Mouse (Mus musculus) neural tube, embryonic 10.5 days (tissue): Measurements from ENCODE around the gene Jmjd4.

Source experiments
- DNase-seq: peaks from one replicate; pipeline ENCODE4 v3.0.0-alpha.2; 2017; ENCODE audit warnings: low spot score; ENCODE audit errors: extremely low spot score

Gene Jmjd4

DNA sequence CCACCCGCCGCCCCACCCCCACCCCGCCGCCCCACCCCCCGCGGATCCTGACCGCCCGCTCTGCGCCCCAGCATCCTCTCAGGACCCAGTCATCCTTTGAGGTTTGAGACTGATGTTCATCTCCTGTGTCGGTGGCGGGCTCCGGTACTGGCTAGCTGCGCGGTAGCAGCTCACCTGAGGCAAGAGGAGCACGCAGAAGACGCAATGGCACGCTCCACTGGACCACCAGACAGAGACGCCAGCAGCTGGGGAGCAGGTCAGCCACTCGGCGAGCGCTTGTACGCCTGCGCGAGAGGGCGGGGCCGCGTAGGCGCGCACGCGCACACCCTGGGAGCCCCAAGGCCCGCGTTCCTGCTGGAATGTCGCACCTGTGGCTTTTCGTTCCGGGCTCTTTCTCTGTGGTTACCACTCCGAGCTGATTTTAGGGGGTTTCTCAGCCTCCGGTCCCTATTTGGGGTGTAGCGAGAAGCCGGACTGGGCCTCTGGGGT, at the start of gene Jmjd4:
Gene Jmjd4, plus strand, starts transcription at position 305 of the 489 bp plus-strand sequence.
- peak; percentile 90 for DNase-seq

- DNase-seq = no peak
These were observed 49.0 kb upstream of the Jmjd4 start for GRCm38 (mm10) chr11:59400876-59401275.

DNA sequence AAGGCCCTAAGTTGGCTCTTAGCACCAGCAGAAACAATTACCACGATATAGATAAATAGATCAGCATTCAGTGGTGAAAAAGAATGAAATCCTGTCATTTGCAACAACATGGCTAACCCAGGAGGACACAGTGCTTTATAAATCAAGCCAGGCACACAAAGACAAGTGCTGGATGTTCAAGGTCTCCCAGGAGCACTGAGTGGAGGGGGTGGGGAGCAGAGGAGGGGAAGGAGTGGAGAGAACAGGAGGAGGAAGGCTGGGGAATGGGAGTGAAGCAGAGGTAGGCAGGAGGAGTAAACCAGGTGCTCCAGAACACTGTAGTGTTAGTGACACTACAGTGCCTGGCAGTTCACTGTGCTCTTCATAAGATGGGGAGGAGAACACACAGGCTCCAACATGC, 44.1 kb upstream of the Jmjd4 start:
- no peak for DNase-seq

DNA sequence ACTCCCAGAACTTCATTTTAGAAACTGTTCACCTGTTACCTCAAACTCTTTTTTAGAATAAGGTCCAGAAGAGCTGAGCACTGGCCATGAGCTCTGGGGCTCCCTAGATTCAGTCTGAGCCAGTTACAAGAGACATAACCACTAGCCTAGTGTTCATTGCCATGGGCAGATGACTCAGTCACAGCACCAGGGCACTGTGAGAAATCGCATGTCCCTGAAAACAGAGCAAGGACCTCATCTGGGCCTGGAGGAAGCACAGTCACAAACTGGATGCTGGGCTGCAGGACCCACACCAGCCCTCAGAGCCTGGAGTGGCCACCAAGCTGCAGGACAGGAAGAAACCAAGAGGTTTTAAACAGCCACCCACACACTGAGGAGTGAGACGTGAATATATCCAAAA, 39.0 kb upstream of the Jmjd4 start:
- no peak for DNase-seq

DNA sequence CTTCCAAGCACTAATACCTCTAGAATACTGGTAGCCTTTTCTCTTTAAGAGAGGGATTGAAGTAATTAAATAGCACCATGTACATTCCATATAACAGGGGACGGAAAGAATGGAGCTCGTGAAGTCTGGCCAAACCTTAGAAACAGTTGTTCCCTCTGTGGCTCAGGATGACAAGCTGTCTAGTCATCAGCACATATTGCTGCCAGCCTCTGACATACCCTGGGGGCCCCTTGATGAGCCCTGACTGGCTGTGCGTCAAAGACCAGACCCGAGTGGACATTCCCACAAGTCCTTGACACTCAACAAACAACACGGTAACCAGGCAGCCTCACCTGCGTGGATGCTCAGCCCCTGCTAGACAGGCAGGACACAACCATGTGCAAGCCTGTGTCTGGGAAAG, 37.8 kb upstream of the Jmjd4 start:
- no peak for DNase-seq

DNA sequence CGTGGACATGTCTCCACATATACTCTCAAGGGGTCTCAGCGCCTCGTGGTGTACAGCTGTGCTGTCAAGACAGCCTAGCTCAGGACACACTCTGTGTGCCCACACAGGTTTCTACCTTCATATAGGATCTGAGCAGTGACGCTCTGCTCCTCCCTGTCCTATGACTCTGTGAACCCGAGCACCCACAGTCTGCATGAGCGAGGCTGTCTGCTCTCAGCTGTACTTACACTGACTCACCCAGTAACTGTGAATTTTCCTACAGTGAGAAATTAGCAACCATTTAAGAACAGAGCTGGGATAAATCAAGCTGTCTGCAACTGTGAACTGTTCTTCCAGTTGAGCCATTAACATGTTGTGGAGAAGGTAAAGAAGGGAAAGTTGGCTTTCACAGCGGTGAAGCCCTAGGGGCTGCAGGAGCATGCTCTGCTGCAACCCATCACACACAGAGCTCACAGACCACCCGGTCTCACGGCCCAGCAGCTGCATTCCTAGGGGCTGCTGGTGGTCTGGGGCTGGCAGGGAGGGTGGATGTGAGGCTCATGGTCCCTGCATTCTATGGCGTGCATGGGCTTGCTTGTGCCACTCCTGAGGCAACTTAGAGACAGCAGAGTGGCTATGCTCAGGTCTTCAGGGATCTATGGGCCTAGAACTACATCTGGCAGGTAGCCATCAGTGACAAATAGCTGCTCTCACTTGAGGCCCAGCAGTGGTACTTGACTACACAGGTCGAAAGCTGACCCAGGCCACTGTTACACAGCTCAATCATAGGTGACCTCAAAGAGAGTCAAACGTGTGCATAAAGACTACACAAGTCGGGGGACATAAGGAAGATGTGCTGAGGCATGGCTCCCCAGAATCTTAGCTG, 36.6 kb upstream of the Jmjd4 start:
- no peak for DNase-seq

DNA sequence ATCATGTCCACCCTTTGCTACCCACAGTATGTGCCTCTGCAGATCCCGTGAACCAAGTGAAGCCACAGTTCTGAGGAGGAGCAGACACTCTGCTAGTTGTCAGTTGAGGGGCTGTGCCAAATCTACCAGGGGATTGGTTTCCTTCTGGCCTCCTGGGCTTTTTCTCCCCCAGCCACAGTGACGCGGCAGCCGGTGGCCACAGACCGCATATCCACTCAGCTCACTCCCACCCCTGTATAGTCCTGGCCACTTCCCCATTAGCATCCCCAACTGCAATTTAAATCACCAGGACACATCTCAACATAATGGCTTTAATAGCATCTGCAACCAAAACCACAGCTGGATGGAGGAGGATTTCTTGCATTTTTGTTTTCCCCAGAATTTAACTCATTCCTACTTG, 31.1 kb upstream of the Jmjd4 start:
- no peak for DNase-seq

- DNase-seq = no peak
These were observed 28.4 kb upstream of the Jmjd4 start for GRCm38 (mm10) chr11:59421436-59421835.

DNA sequence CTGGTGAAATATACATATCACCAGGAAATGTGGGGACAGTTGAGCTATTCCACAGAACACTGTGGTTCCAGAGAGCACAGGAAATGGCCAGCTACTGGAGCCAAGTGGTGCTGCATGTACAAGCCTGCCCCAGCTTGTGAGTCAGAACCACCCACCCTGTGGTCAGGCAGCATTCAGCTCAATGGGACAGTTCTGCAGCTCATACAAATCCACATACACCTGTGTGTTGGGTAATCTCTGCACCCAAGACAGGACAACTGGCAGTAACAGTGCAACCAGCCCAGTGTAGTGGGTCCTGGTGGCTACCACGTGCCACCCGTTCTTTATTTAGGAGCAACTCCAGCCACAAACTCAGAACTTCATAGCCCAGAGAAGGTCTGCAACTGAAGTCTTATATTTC, 27.9 kb upstream of the Jmjd4 start:
- DNase-seq = no peak

DNA sequence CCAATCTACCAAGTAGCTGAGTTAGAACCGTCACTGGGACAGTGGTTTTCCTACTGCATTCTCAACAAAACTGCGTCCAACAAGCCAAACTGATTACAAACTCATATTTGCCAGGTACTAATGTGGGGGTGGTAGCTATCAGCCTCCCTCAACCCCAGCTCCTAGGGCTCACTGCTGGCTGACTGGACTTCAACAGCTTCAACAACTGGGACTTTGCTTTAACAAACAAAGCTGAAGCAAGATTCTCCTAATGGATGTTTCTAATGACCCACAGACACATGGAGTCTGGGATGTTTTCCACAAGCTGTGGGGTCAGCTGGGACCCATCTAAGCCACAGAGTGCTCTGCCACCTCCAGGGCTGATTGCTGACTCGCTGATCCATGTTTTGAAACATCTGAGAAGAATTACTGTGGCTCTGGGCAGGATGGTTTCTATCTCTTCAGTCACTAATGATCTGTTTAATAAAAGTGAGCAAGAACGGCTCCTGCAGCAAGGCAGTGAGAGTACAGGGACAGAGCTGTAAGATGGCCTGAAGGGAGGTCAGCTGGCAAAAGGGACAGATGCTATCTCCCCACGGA, 26.7 kb upstream of the Jmjd4 start:
- DNase-seq = no peak

GRCm38 (mm10) chr11:59425671-59426101, 24.2 kb upstream of the Jmjd4 start:
- no peak for DNase-seq

DNA sequence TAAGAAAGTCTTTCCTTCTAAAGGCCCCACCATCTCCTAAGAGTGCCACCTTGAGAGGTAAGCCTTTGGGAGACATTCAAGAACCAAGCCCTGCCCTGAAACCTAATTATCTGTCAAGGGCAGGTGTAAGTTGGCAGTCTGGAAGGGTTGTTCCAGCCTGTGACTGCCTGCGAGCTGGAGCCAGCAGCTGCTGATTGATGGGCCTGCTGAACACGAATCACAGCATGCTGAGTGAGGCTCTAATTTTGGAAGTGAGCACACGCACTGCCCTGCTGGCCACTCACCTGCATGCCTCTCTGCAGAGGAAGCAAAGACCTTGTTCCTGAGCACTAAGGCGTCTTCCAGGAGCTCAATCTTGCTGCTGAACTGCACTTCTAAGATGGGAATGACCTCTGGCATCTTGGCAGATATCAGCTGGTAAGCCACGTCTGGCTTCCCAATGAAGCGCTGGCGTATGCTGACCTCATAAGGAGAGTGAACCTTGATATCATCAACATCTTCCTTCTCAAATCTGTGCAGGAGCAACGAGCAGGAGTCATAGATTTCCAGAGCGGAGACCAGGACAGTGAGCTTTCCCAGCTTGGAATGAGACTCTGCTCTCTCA, 21.7 kb upstream of the Jmjd4 start:
- no peak for DNase-seq

DNA sequence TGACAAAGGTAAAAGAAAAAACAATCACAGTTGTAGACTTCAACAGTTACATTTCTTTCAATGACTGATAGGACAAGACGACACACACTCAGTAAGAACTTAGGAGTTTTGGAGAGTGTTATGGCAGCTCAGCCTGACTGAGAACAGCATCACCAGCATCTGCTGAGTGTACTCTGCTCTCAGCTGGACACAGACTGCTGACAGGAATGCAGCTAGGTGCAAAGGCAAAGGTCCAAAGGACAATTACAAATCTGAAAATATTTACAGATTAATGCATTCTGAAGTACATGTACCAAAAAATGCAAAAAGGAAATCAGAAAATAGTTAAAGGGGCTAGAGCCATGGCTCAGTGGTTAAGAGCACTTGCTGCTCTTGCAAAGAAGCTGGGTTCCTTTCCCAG, 19.9 kb upstream of the Jmjd4 start:
- DNase-seq = no peak

GRCm38 (mm10) chr11:59432261-59432660, 17.6 kb upstream of the Jmjd4 start:
- no peak for DNase-seq

- no peak for DNase-seq
These were observed 11.9 kb upstream of the Jmjd4 start for GRCm38 (mm10) chr11:59437954-59438353.

DNA sequence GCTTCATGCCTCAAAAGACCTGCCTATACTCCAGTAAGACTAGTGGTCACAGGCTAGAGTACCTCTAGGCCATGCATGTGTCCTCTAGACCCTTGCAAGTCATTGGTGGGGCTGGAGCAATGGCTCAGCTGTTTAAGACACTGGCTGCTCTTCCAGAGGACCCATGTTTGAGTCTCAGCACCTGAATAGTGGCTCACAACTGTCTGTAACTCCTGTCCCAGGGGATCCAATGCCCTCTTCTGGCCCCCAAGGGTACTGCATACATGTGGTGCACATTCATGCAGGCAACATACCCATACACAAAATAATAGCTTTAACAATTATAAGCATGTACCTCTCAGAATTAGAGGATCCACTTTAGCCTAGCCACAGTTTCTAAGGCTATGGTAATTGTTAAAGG, 6.7 kb upstream of the Jmjd4 start:
- DNase-seq = no peak

DNA sequence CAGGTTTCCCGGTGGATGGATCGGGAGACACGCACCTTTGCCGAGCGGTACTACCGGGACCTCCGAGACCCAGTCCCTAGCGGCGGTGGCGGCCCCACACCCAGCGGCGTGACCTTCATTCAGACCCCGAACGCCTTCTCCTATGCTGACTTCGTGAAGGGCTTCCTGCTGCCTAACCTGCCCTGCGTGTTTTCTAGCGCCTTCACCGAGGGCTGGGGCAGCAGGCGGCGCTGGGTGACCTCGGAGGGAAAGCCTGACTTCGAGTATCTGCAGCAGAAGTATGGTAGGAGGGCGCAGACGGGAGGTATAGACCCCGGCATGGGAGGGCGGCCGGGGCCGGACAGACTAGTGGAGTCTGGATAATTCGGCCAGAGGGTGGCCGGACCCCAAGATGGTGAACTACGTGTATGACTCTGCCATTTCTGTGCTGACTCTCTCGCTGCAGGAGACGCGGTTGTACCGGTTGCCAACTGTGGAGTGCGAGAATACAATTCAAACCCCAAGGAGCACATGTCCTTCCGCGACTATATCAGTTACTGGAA, 456 bp downstream of the Jmjd4 start:
- DNase-seq = no peak

DNA sequence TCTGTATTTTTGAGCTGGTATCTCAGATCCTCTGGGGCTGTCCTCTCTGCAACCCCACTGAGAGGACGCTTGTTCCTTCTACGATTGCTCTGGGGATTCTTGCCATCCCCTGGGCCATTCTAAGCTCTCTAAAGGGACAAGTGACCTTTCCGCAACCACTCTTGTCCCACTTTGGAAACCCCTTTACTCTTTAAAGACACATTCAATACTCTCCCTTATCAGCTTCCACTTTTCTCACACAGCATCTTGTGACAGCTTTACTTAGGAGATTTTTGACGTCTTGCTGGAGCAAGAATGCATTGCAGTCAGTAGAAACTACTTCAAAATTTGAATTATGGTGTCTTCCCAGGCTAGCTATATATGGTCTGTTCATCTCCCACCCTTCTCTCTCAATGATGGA, 1.2 kb downstream of the Jmjd4 start, which contains the start of gene Snap47:
Gene Snap47, minus strand, starts transcription at position 101 of the 400 bp plus-strand sequence.
- DNase-seq = no peak

DNA sequence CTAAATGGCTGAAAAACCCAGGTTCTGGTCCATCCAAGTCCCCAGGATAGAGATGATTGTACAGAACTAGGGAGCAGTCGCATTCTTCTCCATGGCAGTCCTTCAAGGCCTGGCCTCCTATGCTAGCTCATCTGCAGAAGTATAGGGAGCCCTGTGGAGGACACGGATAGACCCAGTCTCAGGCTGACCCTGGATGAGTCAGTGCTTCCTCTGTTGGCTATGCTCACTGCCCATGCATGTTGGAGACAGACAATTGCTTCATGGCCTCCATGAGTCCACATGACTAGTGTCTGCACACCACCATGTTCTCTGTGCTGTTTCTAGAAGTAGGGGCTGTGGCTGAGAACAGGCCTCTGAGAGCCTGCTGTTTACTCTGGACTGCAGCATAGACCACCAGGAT, 6.5 kb downstream of the Jmjd4 start:
- no peak for DNase-seq

DNA sequence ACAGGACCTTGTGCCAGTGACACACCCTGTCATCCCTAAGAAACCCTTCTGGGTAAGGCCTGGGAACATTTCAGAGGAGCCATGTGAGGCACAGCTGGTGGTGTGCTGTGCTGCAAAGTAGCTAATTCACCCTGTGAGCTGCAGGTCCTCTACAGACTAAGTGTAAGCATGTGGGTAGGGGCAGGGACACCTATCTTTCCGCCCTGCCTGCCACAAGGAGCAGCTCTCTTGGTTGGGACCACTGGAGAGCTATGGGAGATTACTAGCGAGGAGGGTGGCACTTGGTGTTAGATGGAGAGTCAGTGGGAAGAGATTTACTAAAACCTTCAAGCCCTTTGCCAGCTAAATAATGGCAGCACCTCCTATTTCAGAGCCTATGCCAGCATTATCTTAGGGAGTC, 7.0 kb downstream of the Jmjd4 start:
- DNase-seq = no peak

DNA sequence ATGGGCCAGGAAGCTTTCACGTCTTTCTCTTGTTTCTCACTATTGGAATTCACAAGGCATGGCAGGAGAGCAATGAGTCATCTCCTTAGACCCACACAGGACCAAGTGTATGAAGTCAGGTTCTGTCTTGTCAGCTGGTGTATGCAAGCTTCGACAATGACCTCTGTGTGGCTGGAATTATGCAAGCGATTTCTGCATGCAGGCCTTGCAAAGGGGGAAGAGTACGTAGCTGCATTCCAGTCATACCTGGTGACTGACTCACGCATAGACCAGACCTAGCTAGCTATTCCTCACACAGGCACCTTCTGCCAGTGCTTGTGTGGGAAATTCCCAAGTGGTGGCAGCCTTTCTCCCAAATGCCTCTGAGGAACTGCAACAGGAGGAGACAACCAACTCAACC, 9.1 kb downstream of the Jmjd4 start:
- no peak for DNase-seq

DNA sequence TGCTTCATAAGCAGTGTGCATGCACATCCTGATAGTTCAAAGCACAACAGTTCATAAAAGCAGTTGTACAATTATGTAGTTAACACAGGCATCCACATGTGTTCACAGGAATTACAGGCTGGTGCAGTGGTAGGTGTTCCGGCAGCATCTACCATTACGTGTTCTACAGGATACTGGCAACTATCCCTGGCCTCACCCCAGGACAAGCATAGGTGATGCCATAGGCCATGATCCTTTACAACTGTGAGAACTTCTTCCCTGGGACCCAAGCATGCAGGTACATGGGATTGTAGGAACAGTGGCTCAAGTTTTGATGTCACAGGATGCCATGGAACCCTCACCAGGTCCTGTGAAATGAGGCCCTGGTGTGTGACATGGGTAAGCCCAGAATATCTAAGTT, 10.6 kb downstream of the Jmjd4 start:
- no peak for DNase-seq
